Mouse (Mus musculus) intestine, embryonic 14.5 days (tissue): ENCODE data around the gene Gng12. TPM values are rescaled to one million over a fixed set of nuclear protein-coding genes. Genes with fewer than 3 reads are reported as not detected.

Source experiments
- ATAC-seq: fragments of 200-750 bp; cut with Nextera tagmentation; replicated peaks from 2 replicates; pipeline ENCODE4 v1.8.0; 2017; ENCODE audit warnings: low read depth, moderate number of reproducible peaks, moderate TSS enrichment, moderate library complexity; ENCODE audit not compliant: low FRiP score, low TSS enrichment
- DNase-seq: peaks from one replicate; pipeline ENCODE4 v3.0.0-alpha.2; 2018; ENCODE audit warnings: low spot score
- H3K27ac ChIP-seq: fragments of 300-500 bp; sonication (generic); 2 replicates; pipeline ENCODE4 v1.5.1; 2014; ENCODE audit warnings: low read depth, mild to moderate bottlenecking, control low read depth
- H3K27me3 ChIP-seq: fragments of 300-500 bp; sonication (generic); replicated peaks from 2 replicates; pipeline ENCODE4 v1.6.1; 2014; ENCODE audit warnings: low read length, control low read depth; ENCODE audit not compliant: control insufficient read depth, insufficient read depth
- H3K36me3 ChIP-seq: fragments of 300-500 bp; sonication (generic); 2 replicates; pipeline ENCODE4 v1.6.1; 2014; ENCODE audit warnings: low read length, control low read depth; ENCODE audit not compliant: control insufficient read depth, insufficient read depth
- H3K4me1 ChIP-seq: fragments of 300-500 bp; sonication (generic); replicated peaks from 2 replicates; pipeline ENCODE4 v1.6.1; 2014; ENCODE audit warnings: low read length, control low read depth, mixed read lengths; ENCODE audit not compliant: control insufficient read depth, insufficient read depth
- H3K4me2 ChIP-seq: fragments of 300-500 bp; sonication (generic); 2 replicates; pipeline ENCODE4 v1.6.1; 2014; ENCODE audit warnings: low read length
- H3K4me3 ChIP-seq: fragments of 300-500 bp; sonication (generic); 2 replicates; pipeline ENCODE4 v1.5.1; 2014; ENCODE audit warnings: low read depth, low read length, control low read depth, mixed read lengths
- H3K9ac ChIP-seq: fragments of 300-500 bp; sonication (generic); 2 replicates; pipeline ENCODE4 v1.6.1; 2014; ENCODE audit warnings: mild to moderate bottlenecking, low read length
- H3K9me3 ChIP-seq: fragments of 300-500 bp; sonication (generic); 2 replicates; pipeline ENCODE4 v1.6.1; 2016; ENCODE audit warnings: low read length, control low read depth; ENCODE audit not compliant: control insufficient read depth
- WGBS: fragments of 180-500 bp; shearing (Covaris S2); extraction: QIAGEN DNeasy Blood & Tissue Kit; methylation state at CpG from one replicate; pipeline ENCODE4 v1.1.7; 2014; 5-methylcytosine and 5-hydroxymethylcytosine counted together
- polyA plus RNA-seq: library from polyadenylated mRNA; unstranded; fragments of >200 nt; fragmentation: Nextera tagmentation; extraction: Ambion mirVana; gene quantifications from 2 replicates; pipeline ENCODE4 v1.2.1, GENCODE M21; 2014

The Gng12 gene
- polyA plus RNA-seq, 1 experiment from 2014 or later: 140 TPM

DNA sequence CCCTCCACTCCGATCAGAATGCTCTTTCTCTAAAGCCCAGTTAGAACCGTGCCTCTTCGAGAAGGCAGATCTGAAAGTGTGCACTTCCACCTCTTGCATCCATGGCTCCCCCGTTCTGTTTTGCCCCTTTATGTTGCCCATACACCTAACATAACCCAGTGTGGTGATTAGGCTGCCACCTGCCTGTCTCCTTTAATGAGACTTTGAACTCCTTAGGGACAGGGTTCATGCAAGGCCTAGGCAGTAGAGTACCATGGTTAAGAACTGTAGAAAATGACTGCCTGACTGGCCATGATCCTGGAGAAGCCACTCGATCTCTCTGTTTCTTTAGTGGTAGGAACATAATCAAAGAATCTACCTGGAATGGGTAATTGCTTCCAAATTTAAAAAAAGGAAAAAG is 161.4 kb downstream of the Gng12 start:
- 91% methylated on average over 5 of the region's 5 CpGs for WGBS
- no peak for ATAC-seq
- H3K27ac ChIP-seq: no peak overlapping the region

DNA sequence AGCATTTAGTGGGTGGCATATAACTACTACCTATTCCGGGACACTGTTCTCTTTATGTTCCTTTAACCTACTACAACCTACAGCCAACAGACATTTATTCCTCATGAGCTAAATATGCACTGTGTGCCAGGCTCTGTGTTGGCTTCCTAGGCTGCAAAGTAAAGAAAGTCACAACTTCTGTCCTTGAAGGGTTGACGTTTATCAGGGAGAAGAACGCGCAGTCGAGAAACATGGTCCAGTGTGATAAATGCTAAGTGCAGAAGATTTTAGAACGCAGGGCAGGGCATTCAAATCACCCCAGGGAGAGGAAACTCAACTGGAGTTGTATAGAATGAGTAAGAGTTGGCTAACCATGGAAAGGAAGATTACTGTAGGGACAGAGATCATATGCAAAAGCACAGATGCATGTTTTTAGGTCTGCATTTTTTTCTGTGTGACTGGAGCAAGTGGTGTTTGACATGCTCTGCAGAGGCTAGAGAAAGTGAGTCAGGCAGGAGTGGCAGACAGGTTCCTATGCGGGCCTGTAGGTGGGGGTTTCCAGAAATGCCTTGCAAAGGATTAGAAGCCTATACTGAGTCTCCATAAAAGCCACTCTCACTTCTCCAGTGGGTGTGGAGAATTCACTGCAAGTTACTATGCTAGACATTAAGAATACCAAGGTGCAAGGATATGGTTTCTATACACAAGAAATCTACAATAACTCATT is 161.9 kb downstream of the Gng12 start:
- no peak for ATAC-seq
- Histone ChIP-seq H3K4me2 (no peak overlapping the region), H3K27me3 (no peaks in the 10 kb centered on the region), H3K27ac (no peak overlapping the region), H3K36me3 (no peaks in the 10 kb centered on the region), H3K9me3 (no peaks in the 10 kb centered on the region), H3K4me3 (no peak overlapping the region), H3K9ac (no peak overlapping the region), H3K4me1 (peaks cover 9% of the 10 kb centered on the region; the same call in 1 of the 2 replicates)
- WGBS: 84% methylated on average over 7 of the region's 7 CpGs
- no peak for DNase-seq

More for the DNA sequence above, 161.4 kb downstream of the Gng12 start:
- Histone ChIP-seq H3K4me2 (no peak overlapping the region), H3K27me3 (no peaks in the 10 kb centered on the region), H3K9me3 (no peaks in the 10 kb centered on the region), H3K4me1 (peaks cover 9% of the 10 kb centered on the region; the same call in 1 of the 2 replicates), H3K4me3 (no peak overlapping the region), H3K36me3 (no peaks in the 10 kb centered on the region), H3K9ac (no peak overlapping the region)
- no peak for DNase-seq

- no peaks in the 10 kb centered on the region for H3K36me3 ChIP-seq
- no peak overlapping the region for H3K4me3 ChIP-seq
- H3K4me2 ChIP-seq: no peak overlapping the region
- no peaks in the 10 kb centered on the region for H3K27me3 ChIP-seq
- 85% methylated on average over 5 of the region's 5 CpGs for WGBS
- H3K9ac ChIP-seq: no peak overlapping the region
- H3K4me1 ChIP-seq: peaks cover 9% of the 10 kb centered on the region; the same call in 1 of the 2 replicates
- DNase-seq (no peak), ATAC-seq (no peak)
- H3K9me3 ChIP-seq: no peaks in the 10 kb centered on the region
- no peak overlapping the region for H3K27ac ChIP-seq
Observed at GRCm38 (mm10) chr6:67060057-67060456, 163.9 kb downstream of the Gng12 start.

DNA sequence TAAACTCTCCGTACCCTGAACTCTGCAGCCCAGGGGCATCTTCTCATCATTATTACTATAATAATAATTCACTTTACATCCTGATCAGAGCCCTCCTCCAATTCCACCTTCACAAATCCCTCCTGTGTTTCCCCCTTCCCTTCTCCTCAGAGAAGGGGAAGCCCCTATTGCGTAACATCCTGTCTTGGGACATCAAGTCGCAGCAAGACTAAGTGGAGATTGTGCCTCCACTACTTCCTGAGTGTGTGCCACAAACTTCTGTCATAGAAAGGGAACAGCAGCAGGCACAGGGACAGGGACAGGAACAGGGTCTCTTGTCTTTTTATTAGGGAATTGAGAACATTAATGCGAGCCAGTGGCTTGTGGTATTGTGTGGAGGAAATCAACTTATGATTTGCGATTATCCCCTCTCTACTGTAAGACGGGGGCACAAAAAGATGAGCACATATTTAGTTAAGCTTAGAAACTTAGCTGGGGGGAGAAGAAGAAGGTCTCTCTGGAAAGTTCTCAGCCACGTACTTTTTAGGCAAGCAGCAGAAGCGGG is 173.1 kb downstream of the Gng12 start:
- DNase-seq: no peak
- H3K4me2 ChIP-seq: peak overlapping the region; percentile 14; the same call in 1 of the 2 replicates

DNA sequence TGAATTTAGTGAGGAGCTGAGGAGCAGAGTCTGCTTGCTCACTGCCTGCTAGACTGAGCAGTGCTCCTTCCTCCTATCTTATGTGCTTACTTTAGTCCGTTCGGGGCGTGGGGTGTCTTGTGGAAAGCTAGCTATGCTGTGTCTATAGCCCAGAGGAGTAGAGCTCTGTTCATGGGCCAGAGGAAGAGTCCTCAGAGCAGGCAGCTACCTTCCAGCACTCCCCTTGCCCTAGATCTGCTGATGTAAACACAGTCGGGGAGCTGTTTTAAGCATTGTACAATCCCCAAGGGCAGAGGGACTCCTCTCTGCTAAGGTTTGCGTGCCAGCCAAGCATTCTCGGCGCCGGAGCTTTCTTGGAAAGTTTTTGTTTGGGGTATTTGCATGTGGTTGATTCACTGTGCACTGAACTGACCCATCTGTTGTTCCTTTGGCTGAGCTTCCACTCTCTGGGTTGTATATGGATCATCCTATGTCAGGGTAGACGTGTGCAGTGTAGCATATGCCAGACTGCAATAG is 173.7 kb downstream of the Gng12 start:
- Histone ChIP-seq H3K4me3 (no peak overlapping the region), H3K9ac (no peak overlapping the region), H3K36me3 (no peaks in the 10 kb centered on the region), H3K4me1 (peaks cover 4% of the 10 kb centered on the region; the same call in 1 of the 2 replicates), H3K4me2 (peak overlapping the region; percentile 14; the same call in 1 of the 2 replicates), H3K9me3 (no peaks in the 10 kb centered on the region), H3K27ac (no peak overlapping the region), H3K27me3 (no peaks in the 10 kb centered on the region)
- WGBS: 35% methylated on average over 9 of the region's 9 CpGs
- DNase-seq (no peak), ATAC-seq (no peak)

More for the DNA sequence above, 173.1 kb downstream of the Gng12 start:
- 62% methylated on average over 8 of the region's 8 CpGs for WGBS
- H3K4me3 ChIP-seq: no peak overlapping the region
- H3K9ac ChIP-seq: no peak overlapping the region
- ATAC-seq: no peak
- no peaks in the 10 kb centered on the region for H3K27me3 ChIP-seq
- no peak overlapping the region for H3K27ac ChIP-seq
- H3K4me1 ChIP-seq: peaks cover 4% of the 10 kb centered on the region; the same call in 1 of the 2 replicates
- no peaks in the 10 kb centered on the region for H3K9me3 ChIP-seq
- no peaks in the 10 kb centered on the region for H3K36me3 ChIP-seq

Other genes starting within 250 kb of the Gng12 start
- gene Vmn1r35, start 210.5 kb upstream of the Gng12 start, polyA plus RNA-seq: not detected in 2 replicates
- gene Vmn1r36, start 177.2 kb upstream of the Gng12 start, polyA plus RNA-seq: not detected in 2 replicates
- not detected in 2 replicates for gene Vmn1r37, start 167.0 kb upstream of the Gng12 start, polyA plus RNA-seq
- gene Vmn1r38, start 113.8 kb upstream of the Gng12 start, polyA plus RNA-seq: not detected in 2 replicates
- not detected in 2 replicates for gene Vmn1r39, start 85.8 kb upstream of the Gng12 start, polyA plus RNA-seq
- 21.3 and 26.2 TPM in 2 replicates for gene Gadd45a, start 141.1 kb downstream of the Gng12 start, polyA plus RNA-seq